Mouse (Mus musculus) 416B (cell line): ENCODE data around the gene Cyp27b1.
A peak's percentile ranks its signal among the peaks of the same experiment; 100 is the strongest.
"Not testable (repeated sequence)": the region's sequence is repeated elsewhere in the genome, so short reads cannot be mapped to it uniquely, and the experiment has no call there.

Source experiments
- DNase-seq: peaks from one replicate; pipeline ENCODE4 v3.0.0; 2011; ENCODE audit warnings: low read depth

Cyp27b1 gene

GRCm38 (mm10) chr10:127069281-127070189, 21.5 kb downstream of the Cyp27b1 start:
- DNase-seq, result peak; percentile 50

- DNase-seq, result peak; percentile 99
Measured at GRCm38 (mm10) chr10:127070190-127071121, 22.4 kb downstream of the Cyp27b1 start, which contains the start of gene Tspan31. Gene Tspan31, minus strand, starts transcription at chr10:127070264.

DNA sequence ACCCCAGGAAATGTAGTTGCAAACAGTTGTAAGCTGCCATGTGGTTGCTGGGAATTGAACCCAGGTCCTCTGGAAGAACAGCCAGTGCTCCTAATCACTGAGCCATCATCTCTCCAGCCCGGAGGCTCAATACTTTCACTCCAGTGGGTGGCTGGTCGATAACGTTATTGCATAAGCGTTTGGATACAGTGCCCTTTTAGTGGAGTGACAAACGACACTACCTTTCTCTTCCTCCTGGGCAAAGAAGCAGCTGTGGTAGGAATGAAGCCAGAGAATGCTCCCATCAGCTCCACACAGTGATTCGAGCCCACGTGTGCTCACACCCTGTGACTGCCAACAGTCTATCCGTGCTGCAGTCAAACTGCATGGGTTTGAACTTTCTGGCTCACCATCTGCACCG, 23.2 kb downstream of the Cyp27b1 start:
- DNase-seq, result no peak

DNA sequence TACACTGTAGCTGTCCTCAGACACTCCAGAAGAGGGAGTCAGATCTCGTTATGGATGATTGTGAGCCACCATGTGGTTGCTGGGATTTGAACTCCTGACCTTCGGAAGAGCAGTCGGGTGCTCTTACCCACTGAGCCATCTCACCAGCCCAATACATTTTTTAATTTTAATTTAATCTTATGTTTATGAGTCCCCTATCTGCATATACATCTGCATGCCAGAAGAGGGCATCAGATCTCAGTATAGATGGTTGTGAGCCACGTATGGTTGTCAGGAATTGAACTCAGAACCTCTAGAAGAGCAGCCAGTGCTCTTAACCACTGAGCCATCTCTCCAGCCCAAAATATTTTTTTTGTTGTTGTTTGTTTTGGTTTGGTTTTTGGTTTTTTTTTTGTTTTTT, 24.2 kb downstream of the Cyp27b1 start:
- peak; percentile 58 for DNase-seq

DNA sequence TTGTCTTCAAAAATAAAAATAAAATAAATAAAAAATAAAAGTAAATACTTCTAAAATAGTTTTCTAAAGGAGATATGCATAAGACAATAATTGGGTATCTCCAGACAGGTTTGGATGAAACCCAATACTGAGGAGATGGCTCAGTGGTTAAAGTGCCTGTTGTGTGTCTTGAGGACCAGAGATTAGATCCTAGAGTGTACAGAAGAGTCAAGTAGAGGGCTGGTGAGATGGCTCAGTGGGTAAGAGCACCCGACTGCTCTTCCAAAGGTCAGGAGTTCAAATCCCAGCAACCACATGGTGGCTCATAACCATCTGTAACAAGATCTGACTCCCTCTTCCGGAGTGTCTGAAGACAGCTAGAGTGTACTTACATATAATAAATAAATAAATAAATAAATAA, 24.9 kb downstream of the Cyp27b1 start:
- not testable (repeated sequence) for DNase-seq

DNA sequence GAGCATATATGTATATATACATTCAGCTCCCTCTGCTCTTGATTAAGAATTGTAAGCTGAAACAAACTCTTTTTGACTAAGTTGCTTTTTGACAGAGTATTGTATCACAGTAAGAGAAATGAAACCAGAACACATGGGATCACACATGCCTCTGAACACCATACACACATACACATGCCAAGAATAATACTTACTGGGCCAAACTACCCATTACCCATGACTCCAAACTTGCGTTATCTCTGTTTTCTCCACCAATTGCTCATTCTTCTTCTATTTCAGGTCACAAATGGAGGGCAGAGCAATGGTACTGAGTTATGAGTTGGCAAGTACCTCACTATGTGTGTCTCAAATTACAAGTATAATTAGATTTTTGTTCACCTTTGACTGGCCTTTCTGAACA, 25.9 kb downstream of the Cyp27b1 start:
- DNase-seq, result no peak

- DNase-seq, result peak; percentile 92
Measured at GRCm38 (mm10) chr10:127075080-127075479, 27.0 kb downstream of the Cyp27b1 start, which contains the start of gene Agap2. Gene Agap2, plus strand, starts transcription at chr10:127075284.

GRCm38 (mm10) chr10:127075651-127076050, 27.6 kb downstream of the Cyp27b1 start:
- DNase-seq, result no peak

GRCm38 (mm10) chr10:127076082-127076481, 28.0 kb downstream of the Cyp27b1 start:
- peak; percentile 85 for DNase-seq

GRCm38 (mm10) chr10:127077515-127077914, 29.5 kb downstream of the Cyp27b1 start:
- DNase-seq, result no peak

GRCm38 (mm10) chr10:127078001-127078676, 30.1 kb downstream of the Cyp27b1 start:
- DNase-seq, result no peak

GRCm38 (mm10) chr10:127078677-127079575, 30.9 kb downstream of the Cyp27b1 start:
- no peak for DNase-seq

DNA sequence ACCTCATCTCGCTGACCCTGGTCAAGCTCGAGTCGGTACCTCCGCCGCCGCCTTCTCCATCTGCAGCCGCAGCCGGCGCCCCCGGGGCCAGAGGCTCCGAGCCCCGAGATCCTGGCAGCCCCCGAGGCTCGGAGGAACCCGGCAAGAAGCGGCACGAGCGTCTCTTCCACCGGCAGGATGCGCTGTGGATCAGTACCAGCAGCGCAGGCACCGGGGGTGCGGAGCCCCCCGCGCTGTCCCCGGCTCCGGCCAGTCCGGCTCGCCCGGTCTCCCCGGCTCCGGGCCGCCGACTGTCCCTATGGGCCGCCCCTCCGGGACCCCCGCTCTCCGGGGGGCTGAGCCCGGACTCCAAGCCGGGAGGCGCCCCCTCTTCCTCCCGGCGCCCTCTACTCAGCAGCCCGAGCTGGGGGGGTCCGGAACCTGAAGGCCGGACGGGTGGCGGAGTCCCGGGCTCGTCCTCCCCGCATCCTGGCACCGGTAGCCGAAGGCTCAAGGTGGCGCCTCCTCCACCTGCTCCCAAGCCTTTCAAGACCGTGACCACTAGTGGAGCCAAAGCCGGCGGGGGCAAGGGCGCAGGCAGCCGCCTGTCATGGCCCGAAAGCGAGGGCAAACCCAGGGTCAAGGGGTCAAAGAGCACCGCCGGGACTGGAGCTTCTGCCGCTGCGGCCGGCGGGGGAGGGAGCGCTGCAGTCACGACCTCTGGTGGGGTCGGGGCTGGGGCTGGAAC, 31.8 kb downstream of the Cyp27b1 start:
- DNase-seq, result no peak

GRCm38 (mm10) chr10:127080901-127081780, 33.1 kb downstream of the Cyp27b1 start:
- no peak for DNase-seq

- no peak for DNase-seq
Measured at GRCm38 (mm10) chr10:127081996-127082620, 34.1 kb downstream of the Cyp27b1 start.

DNA sequence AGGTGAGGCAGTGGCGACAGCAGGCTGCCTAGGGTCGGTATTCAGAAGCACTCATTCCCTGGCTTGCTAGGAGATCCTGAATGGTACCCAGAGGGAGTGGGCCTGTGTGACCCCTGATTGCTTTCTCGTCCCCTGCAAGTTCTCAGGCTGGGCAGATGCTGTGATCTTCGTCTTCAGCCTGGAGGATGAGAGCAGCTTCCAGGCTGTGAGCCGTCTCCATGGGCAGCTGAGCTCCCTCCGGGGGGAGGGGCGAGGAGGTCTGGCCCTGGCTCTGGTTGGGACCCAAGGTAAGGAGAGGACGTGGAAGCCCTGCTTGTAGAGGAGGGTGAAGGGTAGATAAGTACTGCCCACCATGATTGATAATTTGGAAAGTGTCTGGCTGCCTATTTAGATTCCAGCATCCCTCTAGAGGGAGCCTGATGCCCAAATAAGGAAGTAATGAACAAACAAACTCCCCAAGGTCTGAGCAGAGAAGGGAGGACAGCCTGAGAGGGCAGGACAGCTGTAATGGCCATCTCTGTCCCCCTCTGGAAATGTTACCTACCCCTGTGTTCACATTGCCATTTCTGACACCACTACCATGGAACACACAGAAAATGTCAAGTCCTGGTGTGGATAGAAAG, 35.4 kb downstream of the Cyp27b1 start:
- DNase-seq, result no peak

GRCm38 (mm10) chr10:127083915-127084306, 35.9 kb downstream of the Cyp27b1 start:
- no peak for DNase-seq

GRCm38 (mm10) chr10:127085052-127085451, 37.0 kb downstream of the Cyp27b1 start:
- DNase-seq, result no peak
